ENCODE assay signal across 8 mouse cellular contexts in the genomic region with DNA sequence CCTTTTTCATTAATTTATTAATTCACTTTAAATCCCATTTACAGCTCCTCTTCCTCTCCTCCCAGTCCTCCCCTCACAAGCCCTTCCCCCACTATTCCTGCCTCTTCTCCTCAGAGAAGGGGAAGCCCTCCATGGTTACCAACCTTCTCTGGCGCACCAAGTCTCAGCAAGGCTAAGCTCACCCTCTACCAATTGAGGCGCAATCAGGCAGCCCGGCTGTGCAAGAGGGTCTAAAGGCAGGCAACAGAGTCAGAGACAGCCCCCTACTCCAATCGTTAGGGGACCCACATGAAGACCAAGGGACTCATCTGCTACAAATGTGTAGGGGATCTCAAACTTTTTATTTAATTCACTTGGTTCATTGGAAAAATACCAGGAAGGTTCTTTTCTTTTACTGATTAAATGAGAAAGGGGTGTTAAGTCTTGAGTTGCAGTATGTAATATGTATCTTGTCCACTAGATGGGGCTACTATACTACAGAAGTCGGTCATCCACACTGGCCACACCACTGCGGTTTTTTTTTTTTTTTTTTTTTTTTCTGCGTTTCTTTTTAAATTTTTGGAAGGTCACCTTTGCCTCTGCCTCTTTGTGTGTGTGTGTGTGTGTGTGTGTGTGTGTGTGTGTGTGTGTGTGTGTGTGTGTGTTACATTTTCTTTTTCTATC.
DNase-seq lines count a peak whose midpoint lies in the region; ATAC-seq lines count a peak whose summit lies in the region.

No protein-coding gene starts in this region.

- no peak overlapping the region for H3K4me3 ChIP-seq in intestine, embryonic 15.5 days (replicated peaks)

- H3K36me3 ChIP-seq in intestine, embryonic 15.5 days: no peaks in the 10 kb centered on the region

- H3K27ac ChIP-seq in intestine, embryonic 15.5 days: no peak overlapping the region

- H3K27me3 ChIP-seq in intestine, embryonic 15.5 days (replicated peaks): no peaks in the 10 kb centered on the region

- ATAC-seq in intestine, embryonic 15.5 days: peak; percentile 77

- no peaks in the 10 kb centered on the region for H3K4me1 ChIP-seq in intestine, embryonic 15.5 days (replicated peaks)

- DNase-seq in heart, adult 8-10 months (ENCODE audit: low spot score): peak; percentile 33
- no peak for DNase-seq in heart, postnatal 4 days
- peak; percentile 62 for DNase-seq in CD4-positive, CD25-positive, alpha-beta regulatory T cell, adult 2 months (ENCODE audit: low read depth, low spot score)
- DNase-seq in c-Kit-positive CD71-positive TER-119-positive erythroid progenitor cells, embryonic 14.5 days (ENCODE audit: low spot score): peak; percentile 30
- DNase-seq in retina, postnatal 7 days (ENCODE audit: low read depth, low spot score): peak; percentile 33
- DNase-seq in spleen, postnatal 4 days (ENCODE audit: low spot score in 2 of 2): no peak
- DNase-seq in ovary, postnatal 14 days (ENCODE audit: low spot score): no peak

- H3K9ac ChIP-seq in intestine, embryonic 15.5 days: no peak overlapping the region

- no peak overlapping the region for H3K4me2 ChIP-seq in intestine, embryonic 15.5 days (replicated peaks)

- WGBS in intestine, embryonic 15.5 days: 37% methylated on average over 7 of the region's 7 CpGs

- H3K9me3 ChIP-seq in intestine, embryonic 15.5 days: no peaks in the 10 kb centered on the region

Comparison
In these comparisons a context has a peak if more than half of its experiments do, and no peak if none do; other contexts are left out.
1. DNase-seq: peak in heart, adult 8-10 months (single experiment), CD4-positive, CD25-positive, alpha-beta regulatory T cell, adult 2 months (single experiment), c-Kit-positive CD71-positive TER-119-positive erythroid progenitor cells, embryonic 14.5 days (single experiment) and retina, postnatal 7 days (single experiment); none in heart, postnatal 4 days (single experiment), spleen, postnatal 4 days (0 of 2) and ovary, postnatal 14 days (single experiment).